Mouse (Mus musculus) MEL (cell line): ENCODE measurements around the gene Phf23.
A peak's percentile ranks its signal among the peaks of the same experiment; 100 is the strongest.
"Not testable (repeated sequence)": the region's sequence is repeated elsewhere in the genome, so short reads cannot be mapped to it uniquely, and the experiment has no call there.

Experiments
- CTCF ChIP-seq, 3 experiments: IDR thresholded peaks in 2 of 3; conservative IDR thresholded peaks in 1 of 3; 2 replicates each; pipeline ENCODE4 v1.5.1; 2011 to 2012; ENCODE audit warnings: low read length in 3 of 3, low read depth in 2 of 3, mild to moderate bottlenecking in 2 of 3, improper control_type of control experiment in 1 of 3, inconsistent platforms in 1 of 3, mixed read lengths in 1 of 3, moderate library complexity in 1 of 3; ENCODE audit not compliant: control insufficient read depth in 1 of 3, insufficient read depth in 1 of 3, poor library complexity in 1 of 3, severe bottlenecking in 1 of 3
- EP300 ChIP-seq, 2 experiments: IDR thresholded peaks; 2 replicates each; pipeline ENCODE4 v1.6.1; 2011; ENCODE audit warnings: improper control_type of control experiment in 2 of 2, low read length in 2 of 2, low read depth in 1 of 2, mild to moderate bottlenecking in 1 of 2
- NELFE ChIP-seq: IDR thresholded peaks from 2 replicates; pipeline ENCODE4 v1.6.1; 2011; ENCODE audit warnings: low read depth, low read length, improper control_type of control experiment
- NRF1 ChIP-seq: IDR thresholded peaks from 2 replicates; pipeline ENCODE4 v1.6.1; 2014; ENCODE audit warnings: low read depth, mild to moderate bottlenecking, inconsistent platforms, low read length, improper control_type of control experiment, moderate library complexity; ENCODE audit not compliant: poor library complexity, insufficient read depth, severe bottlenecking
- POLR2A ChIP-seq, 2 experiments: IDR thresholded peaks; 2 replicates each; pipeline ENCODE4 v1.6.1; 2011 to 2012; ENCODE audit warnings: low read length in 2 of 2, mild to moderate bottlenecking in 2 of 2, control low read depth in 1 of 2, improper control_type of control experiment in 1 of 2, low read depth in 1 of 2, moderate library complexity in 1 of 2; ENCODE audit not compliant: control insufficient read depth in 1 of 2, insufficient read depth in 1 of 2, poor library complexity in 1 of 2
- TAL1 ChIP-seq: IDR thresholded peaks from 2 replicates; pipeline ENCODE4 v1.6.1; 2012; ENCODE audit warnings: mild to moderate bottlenecking, inconsistent platforms, low read length, moderate library complexity, mixed read lengths
- TCF12 ChIP-seq: IDR thresholded peaks from 2 replicates; pipeline ENCODE4 v1.6.1; 2014; ENCODE audit warnings: low read depth, mild to moderate bottlenecking, inconsistent platforms, low read length, improper control_type of control experiment, moderate library complexity
- ZKSCAN1 ChIP-seq: IDR thresholded peaks from 2 replicates; pipeline ENCODE4 v1.6.1; 2012; ENCODE audit warnings: low read depth, mild to moderate bottlenecking, inconsistent platforms, low read length, improper control_type of control experiment, moderate library complexity

GRCm38 (mm10) chr11:69955618-69956017, 40.0 kb upstream of the Phf23 start:
- TF ChIP-seq TCF12; NELFE; POLR2A (IDR thresholded peaks at IDR 0.05; ENCODE audit: control insufficient read depth in 1 of 2, insufficient read depth in 1 of 2, low read depth in 1 of 2, low read length in 2 of 2, poor library complexity in 1 of 2); NRF1; EP300 (IDR thresholded peaks at IDR 0.05; ENCODE audit: low read depth in 1 of 2, low read length in 2 of 2); ZKSCAN1; TAL1: not testable (repeated sequence)
- TF ChIP-seq CTCF (IDR thresholded peaks at IDR 0.05 in 2 of 3, conservative IDR thresholded peaks at IDR 0.05 in 1 of 3; ENCODE audit: control insufficient read depth in 1 of 3, insufficient read depth in 1 of 3, low read depth in 2 of 3, low read length in 3 of 3, poor library complexity in 1 of 3, severe bottlenecking in 1 of 3), result peak in 1 of 3 experiments; percentile 16; a peak in 2 of 6 replicates
